Mouse (Mus musculus): ENCODE measurements around the gene Focad. TPM values are rescaled to one million over a fixed set of nuclear protein-coding genes. Genes with fewer than 3 reads are reported as not detected.

Focad gene
- polyA plus RNA-seq, 1 experiment from 2014 or later: 18.6 TPM

GRCm38 (mm10) chr4:88211200-88211885 is 116.9 kb downstream of the Focad start:
- no peak overlapping the region for H3K27ac ChIP-seq (replicated peaks; ENCODE audit: low read depth, low read length)
- no peaks in the 10 kb centered on the region for H3K9me3 ChIP-seq (ENCODE audit: control insufficient read depth, low read length)
- WGBS: 86% methylated on average over 2 of the region's 2 CpGs
- no peaks in the 10 kb centered on the region for H3K36me3 ChIP-seq (ENCODE audit: control insufficient read depth, insufficient read depth, low read length)
- H3K4me1 ChIP-seq (ENCODE audit: control insufficient read depth, insufficient read depth, low read length): no peaks in the 10 kb centered on the region
- DNase-seq (ENCODE audit: low spot score) (no peak), ATAC-seq (ENCODE audit: low read depth) (no peak)
- no peak overlapping the region for H3K4me3 ChIP-seq (ENCODE audit: low read depth, low read length)
- no peak overlapping the region for H3K9ac ChIP-seq (ENCODE audit: low read depth, low read length)
- H3K27me3 ChIP-seq (replicated peaks; ENCODE audit: control insufficient read depth, insufficient read depth, low read length): no peaks in the 10 kb centered on the region
- no peak overlapping the region for H3K4me2 ChIP-seq (ENCODE audit: low read depth, low read length)

GRCm38 (mm10) chr4:88213895-88214294 is 119.5 kb downstream of the Focad start:
- H3K27me3 ChIP-seq (replicated peaks; ENCODE audit: control insufficient read depth, insufficient read depth, low read length): no peaks in the 10 kb centered on the region
- WGBS: 95% methylated on average over 3 of the region's 3 CpGs
- no peak overlapping the region for H3K27ac ChIP-seq (replicated peaks; ENCODE audit: low read depth, low read length)
- H3K36me3 ChIP-seq (ENCODE audit: control insufficient read depth, insufficient read depth, low read length): no peaks in the 10 kb centered on the region
- DNase-seq (ENCODE audit: low spot score) (no peak), ATAC-seq (ENCODE audit: low read depth) (no peak)
- no peak overlapping the region for H3K9ac ChIP-seq (ENCODE audit: low read depth, low read length)
- no peak overlapping the region for H3K4me3 ChIP-seq (ENCODE audit: low read depth, low read length)
- H3K9me3 ChIP-seq (ENCODE audit: control insufficient read depth, low read length): no peaks in the 10 kb centered on the region
- no peak overlapping the region for H3K4me2 ChIP-seq (ENCODE audit: low read depth, low read length)
- no peaks in the 10 kb centered on the region for H3K4me1 ChIP-seq (ENCODE audit: control insufficient read depth, insufficient read depth, low read length)

- H3K4me3 ChIP-seq (ENCODE audit: low read depth, low read length): no peak overlapping the region
- H3K27me3 ChIP-seq (replicated peaks; ENCODE audit: control insufficient read depth, insufficient read depth, low read length): no peaks in the 10 kb centered on the region
- no peaks in the 10 kb centered on the region for H3K9me3 ChIP-seq (ENCODE audit: control insufficient read depth, low read length)
- ATAC-seq (ENCODE audit: low read depth) (peak; percentile 44; the same call in 1 of the 2 replicates), DNase-seq (ENCODE audit: low spot score) (peak; percentile 25)
- no peaks in the 10 kb centered on the region for H3K36me3 ChIP-seq (ENCODE audit: control insufficient read depth, insufficient read depth, low read length)
- no peak overlapping the region for H3K9ac ChIP-seq (ENCODE audit: low read depth, low read length)
- no peak overlapping the region for H3K27ac ChIP-seq (replicated peaks; ENCODE audit: low read depth, low read length)
- 77% methylated on average over 6 of the region's 6 CpGs for WGBS
- H3K4me2 ChIP-seq (ENCODE audit: low read depth, low read length): no peak overlapping the region
- no peaks in the 10 kb centered on the region for H3K4me1 ChIP-seq (ENCODE audit: control insufficient read depth, insufficient read depth, low read length)
These were observed 123.9 kb downstream of the Focad start for GRCm38 (mm10) chr4:88218286-88218685.

- H3K4me2 ChIP-seq (ENCODE audit: low read depth, low read length): no peak overlapping the region
- H3K4me3 ChIP-seq (ENCODE audit: low read depth, low read length): no peak overlapping the region
- no peak overlapping the region for H3K9ac ChIP-seq (ENCODE audit: low read depth, low read length)
- DNase-seq (ENCODE audit: low spot score) (no peak), ATAC-seq (ENCODE audit: low read depth) (no peak)
- no peaks in the 10 kb centered on the region for H3K27me3 ChIP-seq (replicated peaks; ENCODE audit: control insufficient read depth, insufficient read depth, low read length)
- H3K27ac ChIP-seq (replicated peaks; ENCODE audit: low read depth, low read length): no peak overlapping the region
- no peaks in the 10 kb centered on the region for H3K4me1 ChIP-seq (ENCODE audit: control insufficient read depth, insufficient read depth, low read length)
- H3K9me3 ChIP-seq (ENCODE audit: control insufficient read depth, low read length): no peaks in the 10 kb centered on the region
- no peaks in the 10 kb centered on the region for H3K36me3 ChIP-seq (ENCODE audit: control insufficient read depth, insufficient read depth, low read length)
- WGBS: 78% methylated on average over 2 of the region's 2 CpGs
These were observed 124.4 kb downstream of the Focad start for GRCm38 (mm10) chr4:88218797-88219196.

- H3K9me3 ChIP-seq (ENCODE audit: control insufficient read depth, low read length): no peaks in the 10 kb centered on the region
- no peaks in the 10 kb centered on the region for H3K27me3 ChIP-seq (replicated peaks; ENCODE audit: control insufficient read depth, insufficient read depth, low read length)
- DNase-seq (ENCODE audit: low spot score) (peak; percentile 59), ATAC-seq (ENCODE audit: low read depth) (peak; percentile 53)
- 35% methylated on average over 3 of the region's 3 CpGs for WGBS
- H3K9ac ChIP-seq (ENCODE audit: low read depth, low read length): no peak overlapping the region
- no peak overlapping the region for H3K4me3 ChIP-seq (ENCODE audit: low read depth, low read length)
- H3K27ac ChIP-seq (replicated peaks; ENCODE audit: low read depth, low read length): 0 out of 2 replicates have a peak overlapping the region, but pooled peaks have one; percentile 48
- no peaks in the 10 kb centered on the region for H3K36me3 ChIP-seq (ENCODE audit: control insufficient read depth, insufficient read depth, low read length)
- H3K4me2 ChIP-seq (ENCODE audit: low read depth, low read length): no peak overlapping the region
- H3K4me1 ChIP-seq (ENCODE audit: control insufficient read depth, insufficient read depth, low read length): peaks cover 3% of the 10 kb centered on the region; the same call in 1 of the 2 replicates
These were observed 136.9 kb downstream of the Focad start for GRCm38 (mm10) chr4:88231375-88231774.

- DNase-seq (ENCODE audit: low spot score) (no peak), ATAC-seq (ENCODE audit: low read depth) (no peak)
- peaks cover 3% of the 10 kb centered on the region; the same call in 1 of the 2 replicates for H3K4me1 ChIP-seq (ENCODE audit: control insufficient read depth, insufficient read depth, low read length)
- H3K4me2 ChIP-seq (ENCODE audit: low read depth, low read length): no peak overlapping the region
- H3K9ac ChIP-seq (ENCODE audit: low read depth, low read length): no peak overlapping the region
- H3K4me3 ChIP-seq (ENCODE audit: low read depth, low read length): no peak overlapping the region
- no peak overlapping the region for H3K27ac ChIP-seq (replicated peaks; ENCODE audit: low read depth, low read length)
- no peaks in the 10 kb centered on the region for H3K27me3 ChIP-seq (replicated peaks; ENCODE audit: control insufficient read depth, insufficient read depth, low read length)
- no peaks in the 10 kb centered on the region for H3K36me3 ChIP-seq (ENCODE audit: control insufficient read depth, insufficient read depth, low read length)
- 50% methylated on average over 6 of the region's 6 CpGs for WGBS
- no peaks in the 10 kb centered on the region for H3K9me3 ChIP-seq (ENCODE audit: control insufficient read depth, low read length)
These were observed 141.5 kb downstream of the Focad start for GRCm38 (mm10) chr4:88235941-88236340.

- Histone ChIP-seq H3K4me1 (ENCODE audit: control insufficient read depth, insufficient read depth, low read length) (no peaks in the 10 kb centered on the region), H3K4me3 (ENCODE audit: low read depth, low read length) (no peak overlapping the region), H3K27me3 (replicated peaks; ENCODE audit: control insufficient read depth, insufficient read depth, low read length) (no peaks in the 10 kb centered on the region), H3K27ac (replicated peaks; ENCODE audit: low read depth, low read length) (no peak overlapping the region), H3K9me3 (ENCODE audit: control insufficient read depth, low read length) (no peaks in the 10 kb centered on the region), H3K4me2 (ENCODE audit: low read depth, low read length) (no peak overlapping the region), H3K36me3 (ENCODE audit: control insufficient read depth, insufficient read depth, low read length) (no peaks in the 10 kb centered on the region), H3K9ac (ENCODE audit: low read depth, low read length) (no peak overlapping the region)
- ATAC-seq (ENCODE audit: low read depth) (no peak), DNase-seq (ENCODE audit: low spot score) (no peak)
- whole genome bisulfite sequencing: 49% methylated on average over 12 of the region's 12 CpGs
These were observed 142.7 kb downstream of the Focad start for GRCm38 (mm10) chr4:88236926-88237756.

GRCm38 (mm10) chr4:88238351-88238750 is 143.9 kb downstream of the Focad start:
- Histone ChIP-seq H3K4me2 (ENCODE audit: low read depth, low read length) (no peak overlapping the region), H3K36me3 (ENCODE audit: control insufficient read depth, insufficient read depth, low read length) (no peaks in the 10 kb centered on the region), H3K9ac (ENCODE audit: low read depth, low read length) (no peak overlapping the region), H3K27ac (replicated peaks; ENCODE audit: low read depth, low read length) (no peak overlapping the region), H3K4me1 (ENCODE audit: control insufficient read depth, insufficient read depth, low read length) (no peaks in the 10 kb centered on the region), H3K9me3 (ENCODE audit: control insufficient read depth, low read length) (no peaks in the 10 kb centered on the region), H3K27me3 (replicated peaks; ENCODE audit: control insufficient read depth, insufficient read depth, low read length) (no peaks in the 10 kb centered on the region), H3K4me3 (ENCODE audit: low read depth, low read length) (no peak overlapping the region)
- WGBS: 51% methylated on average over 7 of the region's 7 CpGs
- no peak for ATAC-seq (ENCODE audit: low read depth)
- DNase-seq (ENCODE audit: low spot score): no peak
